Mouse (Mus musculus) myocyte (in vitro differentiated cells): ENCODE measurements around the gene Rpl23a.

Experiments used
- CEBPB ChIP-seq: IDR thresholded peaks from 2 replicates; pipeline ENCODE4 v1.6.1; 2011; ENCODE audit warnings: mild to moderate bottlenecking, moderate library complexity; ENCODE audit not compliant: poor library complexity, insufficient read depth, severe bottlenecking
- E2F4 ChIP-seq: IDR thresholded peaks from one replicate; pipeline ENCODE4 v1.6.1; 2011; ENCODE audit warnings: mild to moderate bottlenecking, control low read depth, moderate library complexity; ENCODE audit not compliant: insufficient read depth
- MAX ChIP-seq: IDR thresholded peaks from one replicate; pipeline ENCODE4 v1.6.1; 2011; ENCODE audit warnings: low read depth, mild to moderate bottlenecking, control low read depth
- MYOD1 ChIP-seq, 3 experiments: IDR thresholded peaks; one replicate each; pipeline ENCODE4 v1.6.1; 2011; ENCODE audit warnings: control low read depth in 2 of 3, low read depth in 2 of 3, mild to moderate bottlenecking in 2 of 3, moderate library complexity in 1 of 3; ENCODE audit not compliant: insufficient read length in 2 of 3, control insufficient read depth in 1 of 3
- MYOG ChIP-seq, 3 experiments: IDR thresholded peaks; one replicate each; pipeline ENCODE4 v1.6.1; 2011; ENCODE audit warnings: control low read depth in 2 of 3, low read depth in 2 of 3, mild to moderate bottlenecking in 2 of 3; ENCODE audit not compliant: insufficient read length in 2 of 3, control insufficient read depth in 1 of 3, insufficient read depth in 1 of 3
- POLR2A ChIP-seq: IDR thresholded peaks from one replicate; pipeline ENCODE4 v1.6.1; 2011; ENCODE audit warnings: low read depth, mild to moderate bottlenecking, control low read depth, moderate library complexity; ENCODE audit not compliant: insufficient read length
- POLR2AphosphoS2 ChIP-seq: IDR thresholded peaks from one replicate; pipeline ENCODE4 v1.6.1; 2011; ENCODE audit warnings: low read depth, control low read depth; ENCODE audit not compliant: insufficient read length
- REST ChIP-seq: IDR thresholded peaks from one replicate; pipeline ENCODE4 v1.6.1; 2011; ENCODE audit warnings: mild to moderate bottlenecking, control low read depth, moderate library complexity; ENCODE audit not compliant: insufficient read depth, insufficient read length
- SRF ChIP-seq: IDR thresholded peaks from one replicate; pipeline ENCODE4 v1.6.1; 2011; ENCODE audit warnings: low read depth; ENCODE audit not compliant: control insufficient read depth, insufficient read length
- TCF12 ChIP-seq: IDR thresholded peaks from one replicate; pipeline ENCODE4 v1.6.1; 2011; ENCODE audit warnings: mild to moderate bottlenecking, control low read depth; ENCODE audit not compliant: poor library complexity, insufficient read depth, severe bottlenecking
- USF1 ChIP-seq: IDR thresholded peaks from one replicate; pipeline ENCODE4 v1.6.1; 2011; ENCODE audit warnings: low read depth, mild to moderate bottlenecking, control low read depth, moderate library complexity

DNA sequence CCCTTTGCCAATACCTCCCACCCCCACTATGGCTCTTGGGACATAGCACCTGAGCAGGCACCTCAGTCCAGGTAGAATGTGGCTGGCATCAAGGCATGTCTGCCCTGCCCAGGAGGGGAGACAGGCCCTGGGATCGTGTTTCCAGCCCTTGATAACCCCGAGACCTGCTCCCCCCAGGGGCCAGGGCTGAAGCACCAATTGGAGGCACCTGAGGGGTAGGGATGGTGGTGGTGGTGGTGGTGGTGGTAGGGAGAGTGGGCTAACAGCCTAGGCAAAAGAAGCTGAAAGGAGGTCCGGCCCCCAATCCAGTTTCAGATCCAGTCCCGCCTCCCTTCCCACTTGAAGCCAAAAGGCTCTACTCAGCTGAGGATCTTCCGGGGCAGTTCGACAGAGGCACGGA lies 23.8 kb downstream of the Rpl23a start:
- TF ChIP-seq USF1 = no peak
- no peak for TF ChIP-seq POLR2A
- TF ChIP-seq MYOD1 (IDR thresholded peaks at IDR 0.05; ENCODE audit: control insufficient read depth in 1 of 3, insufficient read length in 2 of 3, low read depth in 2 of 3) = no peak
- TF ChIP-seq MYOG (IDR thresholded peaks at IDR 0.05; ENCODE audit: control insufficient read depth in 1 of 3, insufficient read depth in 1 of 3, insufficient read length in 2 of 3, low read depth in 2 of 3) = no peak
- TF ChIP-seq CEBPB = no peak
- TF ChIP-seq E2F4 = no peak
- no peak for TF ChIP-seq MAX
- TF ChIP-seq TCF12 = no peak
- TF ChIP-seq REST = no peak
- no peak for TF ChIP-seq SRF
- no peak for TF ChIP-seq POLR2AphosphoS2
